Mouse (Mus musculus) spleen, adult 2 months (tissue): ENCODE data around the gene Ric1.

Experiments
- CTCF ChIP-seq: fragments of 200-500 bp; IDR thresholded peaks from 2 replicates; pipeline ENCODE4 v1.5.1; 2011; ENCODE audit warnings: mild to moderate bottlenecking, inconsistent platforms; ENCODE audit not compliant: insufficient read depth, insufficient read length, insufficient replicate concordance; ENCODE audit errors: extremely low read depth
- POLR2A ChIP-seq: fragments of 200-500 bp; IDR thresholded peaks from 2 replicates; pipeline ENCODE4 v1.6.1; 2011; ENCODE audit warnings: low read depth, low read length, inconsistent platforms

- TF ChIP-seq CTCF: no peak
- TF ChIP-seq POLR2A: no peak
Observed at GRCm38 (mm10) chr19:29482148-29482547, 39.9 kb upstream of the Ric1 start.
